Mouse (Mus musculus) E14TG2a.4 (cell line): Measurements from ENCODE around the gene Thsd4.

Source experiments
- CTCF ChIP-seq: conservative IDR thresholded peaks from 2 replicates; pipeline ENCODE4 v1.5.1; 2014; ENCODE audit warnings: low read length
- NANOG ChIP-seq: IDR thresholded peaks from 2 replicates; pipeline ENCODE4 v1.6.1; 2014; ENCODE audit warnings: borderline replicate concordance, low read length, mixed read lengths
- POU5F1 ChIP-seq: IDR thresholded peaks from 2 replicates; pipeline ENCODE4 v1.6.1; 2014; ENCODE audit warnings: low read length, borderline replicate concordance

GRCm38 (mm10) chr9:60378235-60378634 is 143.6 kb downstream of the Thsd4 start:
- no peak for TF ChIP-seq CTCF
- TF ChIP-seq POU5F1 = no peak
- no peak for TF ChIP-seq NANOG
